Mouse (Mus musculus) bone marrow macrophage, adult 2 months (primary cell): ENCODE data around the gene Mob3a. TPM values are rescaled to one million over a fixed set of nuclear protein-coding genes. Genes with fewer than 3 reads are reported as not detected.

Source experiments
- H3K27ac ChIP-seq: 2 replicates; pipeline ENCODE4 v1.5.1; 2012; ENCODE audit warnings: low read depth, low read length; ENCODE audit not compliant: insufficient read depth
- H3K4me1 ChIP-seq: 2 replicates; pipeline ENCODE4 v1.6.1; 2012; ENCODE audit warnings: low read length; ENCODE audit not compliant: control insufficient read depth, insufficient read depth
- H3K4me3 ChIP-seq: 2 replicates; pipeline ENCODE4 v1.5.1; 2012; ENCODE audit warnings: mild to moderate bottlenecking, low read length, moderate library complexity; ENCODE audit not compliant: insufficient read depth
- CTCF ChIP-seq: IDR thresholded peaks from 2 replicates; pipeline ENCODE4 v1.5.1; 2012; ENCODE audit warnings: low read depth, mild to moderate bottlenecking, low read length, moderate library complexity
- POLR2A ChIP-seq: IDR thresholded peaks from 2 replicates; pipeline ENCODE4 v1.6.1; 2012; ENCODE audit warnings: mild to moderate bottlenecking, low read depth, low read length, borderline replicate concordance
- polyA plus RNA-seq: library from polyadenylated mRNA; stranded (reverse); fragments of >200 nt; gene quantifications from 2 replicates; pipeline ENCODE4 v1.2.4, GENCODE M21; 2012; ENCODE audit not compliant: missing spikeins, insufficient read depth, insufficient read length

Mob3a gene
- polyA plus RNA-seq, 1 experiment = 53.3 TPM

- peaks cover 40% of the 10 kb centered on the region for H3K4me1 ChIP-seq
- H3K27ac ChIP-seq = peak overlapping the region; percentile 53
- peak overlapping the region; percentile 66 for H3K4me3 ChIP-seq
- TF ChIP-seq POLR2A = no peak
- no peak for TF ChIP-seq CTCF
These were observed 1.0 kb downstream of the Mob3a start for GRCm38 (mm10) chr10:80700732-80701131.

- Histone ChIP-seq H3K27ac (no peak overlapping the region), H3K4me3 (peak overlapping the region; percentile 66; the same call in 1 of the 2 replicates), H3K4me1 (peaks cover 43% of the 10 kb centered on the region)
- TF ChIP-seq POLR2A = no peak
These were observed 1.7 kb downstream of the Mob3a start for GRCm38 (mm10) chr10:80700038-80700504.

- Histone ChIP-seq H3K27ac (no peak overlapping the region), H3K4me3 (no peak overlapping the region), H3K4me1 (peaks cover 57% of the 10 kb centered on the region)
- TF ChIP-seq POLR2A (no peak), CTCF (no peak)
These were observed 3.2 kb downstream of the Mob3a start for GRCm38 (mm10) chr10:80698605-80699004.

- no peak overlapping the region for H3K4me3 ChIP-seq
- H3K27ac ChIP-seq = no peak overlapping the region
- TF ChIP-seq POLR2A (no peak), CTCF (no peak)
- peaks cover 59% of the 10 kb centered on the region for H3K4me1 ChIP-seq
These were observed 4.0 kb downstream of the Mob3a start for GRCm38 (mm10) chr10:80697812-80698211.

GRCm38 (mm10) chr10:80697393-80697787 is 4.4 kb downstream of the Mob3a start:
- Histone ChIP-seq H3K4me3 (no peak overlapping the region), H3K4me1 (peaks cover 62% of the 10 kb centered on the region), H3K27ac (no peak overlapping the region)
- no peak for TF ChIP-seq CTCF
- no peak for TF ChIP-seq POLR2A

GRCm38 (mm10) chr10:80696502-80697392 is 5.0 kb downstream of the Mob3a start:
- peaks cover 65% of the 10 kb centered on the region for H3K4me1 ChIP-seq
- H3K4me3 ChIP-seq = peak overlapping the region; percentile 7; the same call in 1 of the 2 replicates
- TF ChIP-seq CTCF = no peak
- TF ChIP-seq POLR2A = no peak
- peak overlapping the region; percentile 97 for H3K27ac ChIP-seq

- Histone ChIP-seq H3K4me1 (peaks cover 71% of the 10 kb centered on the region), H3K27ac (peak overlapping the region; percentile 97), H3K4me3 (peak overlapping the region; percentile 7; the same call in 1 of the 2 replicates)
- TF ChIP-seq CTCF = no peak
These were observed 5.8 kb downstream of the Mob3a start for GRCm38 (mm10) chr10:80695801-80696501.

- H3K4me1 ChIP-seq = peaks cover 68% of the 10 kb centered on the region
These were observed 6.6 kb downstream of the Mob3a start for GRCm38 (mm10) chr10:80695186-80695585.

GRCm38 (mm10) chr10:80694159-80694938 is 7.4 kb downstream of the Mob3a start:
- TF ChIP-seq POLR2A = no peak
- 0 out of 2 replicates have a peak overlapping the region, but pooled peaks have one; percentile 34 for H3K4me3 ChIP-seq
- H3K4me1 ChIP-seq = peaks cover 63% of the 10 kb centered on the region
- peak overlapping the region; percentile 88 for H3K27ac ChIP-seq

More at GRCm38 (mm10) chr10:80695186-80695585, 6.6 kb downstream of the Mob3a start:
- TF ChIP-seq POLR2A (no peak), CTCF (no peak)
- H3K4me3 ChIP-seq = peak overlapping the region; percentile 34; the same call in 1 of the 2 replicates
- H3K27ac ChIP-seq = peak overlapping the region; percentile 97
